Mouse (Mus musculus) stomach, embryonic 16.5 days (tissue): ENCODE measurements around the gene Slc12a8. TPM values are rescaled to one million over a fixed set of nuclear protein-coding genes. Genes with fewer than 3 reads are reported as not detected.

Experiments
- polyA plus RNA-seq: library from polyadenylated mRNA; unstranded; fragments of >200 nt; fragmentation: Nextera tagmentation; extraction: Ambion mirVana; gene quantifications from 2 replicates; pipeline ENCODE4 v1.2.1, GENCODE M21; 2015

Gene Slc12a8
- polyA plus RNA-seq, 1 experiment from 2014 or later, result 4.2 TPM

Other genes starting within 250 kb of the Slc12a8 start
- gene Zfp148, start 136.5 kb upstream of the Slc12a8 start, polyA plus RNA-seq, result 48.2 and 49.9 TPM in 2 replicates
- gene Heg1, start 167.0 kb downstream of the Slc12a8 start, polyA plus RNA-seq, result 13.8 and 16.1 TPM in 2 replicates